Mouse (Mus musculus): ENCODE results near the gene Cacna1d. TPM values are rescaled to one million over a fixed set of nuclear protein-coding genes. Genes with fewer than 3 reads are reported as not detected.

Gene Cacna1d
- polyA plus RNA-seq, 1 experiment from 2014 or later: 0.36 TPM

GRCm38 (mm10) chr14:30092426-30092825, 398.8 kb downstream of the Cacna1d start:
- no peaks in the 10 kb centered on the region for H3K27me3 ChIP-seq (ENCODE audit: insufficient read depth, low read length)
- no peak overlapping the region for H3K27ac ChIP-seq (ENCODE audit: low read depth)
- no peaks in the 10 kb centered on the region for H3K4me1 ChIP-seq (ENCODE audit: insufficient read depth)
- H3K36me3 ChIP-seq (replicated peaks; ENCODE audit: insufficient read depth, low read length): no peaks in the 10 kb centered on the region
- 40% methylated on average over 4 of the region's 4 CpGs for WGBS (ENCODE audit: insufficient replicate concordance)
- no peak for ATAC-seq
- H3K9me3 ChIP-seq (ENCODE audit: low read length): no peaks in the 10 kb centered on the region
- no peak for TF ChIP-seq EP300 (IDR thresholded peaks at IDR 0.05; ENCODE audit: low read depth)
- no peak for TF ChIP-seq CTCF (IDR thresholded peaks at IDR 0.05; ENCODE audit: low read depth)
- no peak overlapping the region for H3K4me2 ChIP-seq (ENCODE audit: low read depth, low read length)
- no peak overlapping the region for H3K4me3 ChIP-seq (ENCODE audit: low read depth, low read length)
- no peak for DNase-seq
- H3K9ac ChIP-seq (replicated peaks): no peak overlapping the region

- Histone ChIP-seq H3K4me1 (ENCODE audit: insufficient read depth) (no peaks in the 10 kb centered on the region), H3K9ac (replicated peaks) (no peak overlapping the region), H3K9me3 (ENCODE audit: low read length) (no peaks in the 10 kb centered on the region), H3K36me3 (replicated peaks; ENCODE audit: insufficient read depth, low read length) (no peaks in the 10 kb centered on the region), H3K4me2 (ENCODE audit: low read depth, low read length) (no peak overlapping the region), H3K27me3 (ENCODE audit: insufficient read depth, low read length) (no peaks in the 10 kb centered on the region), H3K27ac (ENCODE audit: low read depth) (no peak overlapping the region), H3K4me3 (ENCODE audit: low read depth, low read length) (no peak overlapping the region)
- no peak for DNase-seq
- no peak for ATAC-seq
- TF ChIP-seq CTCF (IDR thresholded peaks at IDR 0.05; ENCODE audit: low read depth) (no peak), EP300 (IDR thresholded peaks at IDR 0.05; ENCODE audit: low read depth) (no peak)
- WGBS (ENCODE audit: insufficient replicate concordance): 62% methylated on average over 2 of the region's 2 CpGs
These were observed 399.2 kb downstream of the Cacna1d start for GRCm38 (mm10) chr14:30092021-30092420.

- Histone ChIP-seq H3K9ac (replicated peaks) (no peak overlapping the region), H3K9me3 (ENCODE audit: low read length) (no peaks in the 10 kb centered on the region), H3K36me3 (replicated peaks; ENCODE audit: insufficient read depth, low read length) (no peaks in the 10 kb centered on the region), H3K27me3 (ENCODE audit: insufficient read depth, low read length) (no peaks in the 10 kb centered on the region), H3K4me3 (ENCODE audit: low read depth, low read length) (no peak overlapping the region), H3K4me2 (ENCODE audit: low read depth, low read length) (no peak overlapping the region), H3K27ac (ENCODE audit: low read depth) (no peak overlapping the region), H3K4me1 (ENCODE audit: insufficient read depth) (no peaks in the 10 kb centered on the region)
- DNase-seq (no peak), ATAC-seq (no peak)
- no peak for TF ChIP-seq CTCF (IDR thresholded peaks at IDR 0.05; ENCODE audit: low read depth)
- TF ChIP-seq EP300 (IDR thresholded peaks at IDR 0.05; ENCODE audit: low read depth): no peak
- WGBS (ENCODE audit: insufficient replicate concordance): 72% methylated on average over 4 of the region's 4 CpGs
These were observed 411.5 kb downstream of the Cacna1d start for GRCm38 (mm10) chr14:30079729-30080128.

GRCm38 (mm10) chr14:30078115-30078808, 413.0 kb downstream of the Cacna1d start:
- ATAC-seq (no peak), DNase-seq (no peak)
- Histone ChIP-seq H3K4me3 (ENCODE audit: low read depth, low read length) (no peak overlapping the region), H3K4me1 (ENCODE audit: insufficient read depth) (no peaks in the 10 kb centered on the region), H3K27me3 (ENCODE audit: insufficient read depth, low read length) (no peaks in the 10 kb centered on the region), H3K36me3 (replicated peaks; ENCODE audit: insufficient read depth, low read length) (no peaks in the 10 kb centered on the region), H3K9ac (replicated peaks) (no peak overlapping the region), H3K4me2 (ENCODE audit: low read depth, low read length) (no peak overlapping the region), H3K27ac (ENCODE audit: low read depth) (no peak overlapping the region), H3K9me3 (ENCODE audit: low read length) (no peaks in the 10 kb centered on the region)
- no peak for TF ChIP-seq EP300 (IDR thresholded peaks at IDR 0.05; ENCODE audit: low read depth)
- no peak for TF ChIP-seq CTCF (IDR thresholded peaks at IDR 0.05; ENCODE audit: low read depth)
- 77% methylated on average over 15 of the region's 15 CpGs for WGBS (ENCODE audit: insufficient replicate concordance)

GRCm38 (mm10) chr14:30075268-30075887, 415.9 kb downstream of the Cacna1d start:
- Histone ChIP-seq H3K4me2 (ENCODE audit: low read depth, low read length) (no peak overlapping the region), H3K27ac (ENCODE audit: low read depth) (no peak overlapping the region), H3K36me3 (replicated peaks; ENCODE audit: insufficient read depth, low read length) (no peaks in the 10 kb centered on the region), H3K27me3 (ENCODE audit: insufficient read depth, low read length) (no peaks in the 10 kb centered on the region), H3K9me3 (ENCODE audit: low read length) (no peaks in the 10 kb centered on the region), H3K4me1 (ENCODE audit: insufficient read depth) (no peaks in the 10 kb centered on the region), H3K9ac (replicated peaks) (no peak overlapping the region), H3K4me3 (ENCODE audit: low read depth, low read length) (no peak overlapping the region)
- no peak for TF ChIP-seq CTCF (IDR thresholded peaks at IDR 0.05; ENCODE audit: low read depth)
- TF ChIP-seq EP300 (IDR thresholded peaks at IDR 0.05; ENCODE audit: low read depth): no peak
- ATAC-seq: no peak
- DNase-seq: no peak
- WGBS (ENCODE audit: insufficient replicate concordance): 71% methylated on average over 7 of the region's 7 CpGs

GRCm38 (mm10) chr14:30068566-30068965, 422.7 kb downstream of the Cacna1d start:
- H3K4me2 ChIP-seq (ENCODE audit: low read depth, low read length): no peak overlapping the region
- DNase-seq: no peak
- no peak overlapping the region for H3K4me3 ChIP-seq (ENCODE audit: low read depth, low read length)
- H3K36me3 ChIP-seq (replicated peaks; ENCODE audit: insufficient read depth, low read length): no peaks in the 10 kb centered on the region
- no peaks in the 10 kb centered on the region for H3K4me1 ChIP-seq (ENCODE audit: insufficient read depth)
- no peak for ATAC-seq
- H3K27ac ChIP-seq (ENCODE audit: low read depth): no peak overlapping the region
- no peak for TF ChIP-seq EP300 (IDR thresholded peaks at IDR 0.05; ENCODE audit: low read depth)
- 66% methylated on average over 3 of the region's 3 CpGs for WGBS (ENCODE audit: insufficient replicate concordance)
- H3K9me3 ChIP-seq (ENCODE audit: low read length): no peaks in the 10 kb centered on the region
- no peaks in the 10 kb centered on the region for H3K27me3 ChIP-seq (ENCODE audit: insufficient read depth, low read length)
- no peak overlapping the region for H3K9ac ChIP-seq (replicated peaks)

Data from liver, postnatal 0 days (tissue).